Mouse (Mus musculus) midbrain, embryonic 10.5 days (tissue): ENCODE measurements around the gene Calhm2. TPM values are rescaled to one million over a fixed set of nuclear protein-coding genes. Genes with fewer than 3 reads are reported as not detected.
A peak's percentile ranks its signal among the peaks of the same experiment; 100 is the strongest.

Source experiments
- DNase-seq: peaks from one replicate; pipeline ENCODE4 v3.0.0-alpha.2; 2017; ENCODE audit warnings: low spot score
- H3K27ac ChIP-seq: fragments of 300-500 bp; sonication (generic); replicated peaks from 2 replicates; pipeline ENCODE4 v1.5.1; 2016; ENCODE audit warnings: mild to moderate bottlenecking
- H3K27me3 ChIP-seq: fragments of 300-500 bp; sonication (generic); 2 replicates; pipeline ENCODE4 v1.6.1; 2016; ENCODE audit warnings: low read depth, mild to moderate bottlenecking; ENCODE audit not compliant: poor library complexity, severe bottlenecking
- H3K36me3 ChIP-seq: fragments of 300-500 bp; sonication (generic); 2 replicates; pipeline ENCODE4 v1.6.1; 2016; ENCODE audit warnings: mild to moderate bottlenecking, moderate library complexity
- H3K4me1 ChIP-seq: fragments of 300-500 bp; sonication (generic); 2 replicates; pipeline ENCODE4 v1.6.1; 2016
- H3K4me3 ChIP-seq: fragments of 300-500 bp; sonication (generic); 2 replicates; pipeline ENCODE4 v1.5.1; 2016; ENCODE audit warnings: mild to moderate bottlenecking, moderate library complexity
- H3K9me3 ChIP-seq: fragments of 300-500 bp; sonication (generic); replicated peaks from 2 replicates; pipeline ENCODE4 v1.6.1; 2016; ENCODE audit warnings: mild to moderate bottlenecking
- WGBS: fragments of 180-500 bp; shearing (Covaris S2); methylation state at CpG from one replicate; pipeline ENCODE4 v1.1.7; 2016; 5-methylcytosine and 5-hydroxymethylcytosine counted together
- polyA plus RNA-seq: library from polyadenylated mRNA; unstranded; fragments of >200 nt; fragmentation: Nextera tagmentation; extraction: Ambion mirVana; gene quantifications from 2 replicates; pipeline ENCODE4 v1.2.1, GENCODE M21; 2016

Gene Calhm2
- polyA plus RNA-seq, 1 experiment from 2014 or later: 1.8 TPM

DNA sequence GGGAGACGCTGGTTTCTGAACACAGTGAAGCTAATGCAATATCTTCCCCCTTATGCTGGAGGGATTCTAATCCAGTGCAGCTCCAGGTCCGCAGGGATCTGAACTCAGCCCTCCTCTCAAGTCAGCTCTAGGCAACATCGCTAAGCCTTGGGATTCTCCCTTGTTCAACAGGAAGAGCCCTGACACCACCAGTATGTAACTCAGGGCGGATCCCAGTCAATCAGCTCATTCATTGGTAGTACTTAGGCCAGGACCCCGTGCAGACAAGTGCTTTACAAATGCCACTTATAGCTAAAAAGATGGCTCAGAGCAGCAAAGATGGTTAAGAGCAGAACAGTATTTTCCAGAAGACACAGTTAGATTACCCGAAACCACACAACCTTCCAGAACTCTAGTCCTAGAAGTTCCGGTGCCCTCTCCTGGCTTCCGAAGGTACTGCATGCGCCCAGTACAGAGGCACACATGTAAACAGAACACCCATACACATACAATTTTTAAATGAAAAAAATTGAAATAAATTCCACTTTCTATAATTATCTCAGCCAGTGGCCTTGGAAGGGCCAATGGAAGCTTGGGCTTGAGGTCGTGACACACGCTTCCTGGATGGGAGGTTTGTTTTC is 30.8 kb upstream of the Calhm2 start:
- no peaks in the 10 kb centered on the region for H3K27me3 ChIP-seq
- H3K4me3 ChIP-seq: no peak overlapping the region

DNA sequence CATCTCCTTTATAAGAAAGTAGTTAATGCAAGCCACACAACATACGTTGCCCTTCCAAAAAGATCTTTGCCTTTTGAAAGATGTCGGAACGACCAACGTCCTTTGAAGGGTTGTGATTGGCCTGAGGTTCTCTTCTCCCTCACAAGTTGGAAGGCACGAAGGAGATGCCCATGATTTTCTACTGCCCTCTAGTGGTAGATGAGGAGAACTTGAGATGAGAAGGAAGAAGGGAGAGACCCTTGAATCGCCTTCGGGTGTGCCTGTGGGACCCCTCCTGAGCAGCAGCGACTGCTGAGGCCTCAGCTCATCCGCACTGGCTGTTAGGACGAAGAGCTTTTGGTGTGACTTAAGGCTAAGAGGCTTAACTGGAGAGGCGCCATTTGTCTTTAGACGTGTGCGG is 30.1 kb upstream of the Calhm2 start:
- no peak overlapping the region for H3K27ac ChIP-seq
- peak; percentile 43 for DNase-seq
- H3K9me3 ChIP-seq: 0 out of 2 replicates have a peak, but pooled peaks cover 3% of the 10 kb centered on the region
- H3K27me3 ChIP-seq: no peaks in the 10 kb centered on the region
- H3K4me3 ChIP-seq: 0 out of 2 replicates have a peak overlapping the region, but pooled peaks have one; percentile 26
- no peaks in the 10 kb centered on the region for H3K36me3 ChIP-seq
- WGBS: 8% methylated on average over 13 of the region's 13 CpGs
- peaks cover 28% of the 10 kb centered on the region for H3K4me1 ChIP-seq

More for the DNA sequence above, 30.8 kb upstream of the Calhm2 start:
- 0 out of 2 replicates have a peak, but pooled peaks cover 3% of the 10 kb centered on the region for H3K9me3 ChIP-seq
- peak; percentile 85 for DNase-seq
- no peak overlapping the region for H3K27ac ChIP-seq
- peaks cover 27% of the 10 kb centered on the region for H3K4me1 ChIP-seq
- H3K36me3 ChIP-seq: no peaks in the 10 kb centered on the region
- WGBS: 28% methylated on average over 11 of the region's 11 CpGs

DNA sequence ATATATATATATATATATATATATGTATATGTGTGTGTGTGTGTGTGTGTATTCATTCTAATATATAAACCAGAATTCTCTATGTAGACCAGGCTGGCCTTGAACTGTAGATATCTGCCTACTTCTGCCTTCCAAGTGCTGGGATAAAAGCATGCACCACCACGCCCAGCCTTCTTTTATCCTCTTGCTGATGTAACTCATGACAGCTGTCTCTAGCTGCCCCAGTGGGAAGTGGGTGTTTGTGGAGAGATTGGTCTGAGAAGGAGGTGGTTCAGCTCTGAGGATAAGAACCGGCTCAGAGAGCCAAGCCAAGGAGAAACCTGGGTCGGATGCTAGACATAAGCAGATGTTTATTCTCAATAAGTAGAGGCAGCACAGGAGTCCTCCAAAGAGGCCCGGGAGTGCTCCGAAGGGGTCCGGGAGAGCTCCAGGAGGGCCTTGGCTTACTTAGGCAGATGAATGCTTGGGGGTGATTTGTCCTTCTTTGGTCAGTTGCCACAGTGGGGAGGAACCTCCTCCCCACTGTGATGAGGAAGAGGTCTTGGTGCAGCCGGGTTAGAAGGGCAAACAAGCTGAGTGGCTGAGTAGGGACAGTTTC is 29.6 kb upstream of the Calhm2 start:
- H3K9me3 ChIP-seq: 0 out of 2 replicates have a peak, but pooled peaks cover 3% of the 10 kb centered on the region
- WGBS: 44% methylated on average over 7 of the region's 7 CpGs
- H3K27ac ChIP-seq: no peak overlapping the region
- peaks cover 30% of the 10 kb centered on the region for H3K4me1 ChIP-seq
- H3K4me3 ChIP-seq: no peak overlapping the region
- H3K27me3 ChIP-seq: no peaks in the 10 kb centered on the region
- peak; percentile 22 for DNase-seq
- no peaks in the 10 kb centered on the region for H3K36me3 ChIP-seq

DNA sequence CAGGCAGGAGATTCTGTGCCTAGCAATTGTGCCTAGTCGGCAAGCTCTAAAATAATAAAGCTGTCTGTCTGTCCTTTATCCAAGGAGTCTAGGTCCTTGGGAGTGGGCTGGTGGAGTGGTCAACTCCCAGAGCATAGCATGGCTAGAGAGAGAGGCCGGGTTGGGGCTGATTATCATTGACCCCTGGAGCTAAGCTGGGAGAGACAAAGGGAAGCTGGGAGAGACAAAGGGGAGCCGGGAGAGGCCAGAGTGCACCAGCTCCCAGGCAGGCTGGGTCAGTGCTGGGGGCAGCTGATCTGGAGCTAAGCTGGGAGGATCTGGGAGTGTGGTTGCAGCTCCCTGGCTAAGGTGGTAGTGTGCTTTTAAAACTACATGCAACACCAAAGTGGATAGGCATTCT is 28.7 kb upstream of the Calhm2 start:
- Histone ChIP-seq H3K4me3 (no peak overlapping the region), H3K36me3 (no peaks in the 10 kb centered on the region), H3K27ac (peak overlapping the region; percentile 75), H3K27me3 (no peaks in the 10 kb centered on the region), H3K4me1 (peaks cover 30% of the 10 kb centered on the region), H3K9me3 (0 out of 2 replicates have a peak, but pooled peaks cover 3% of the 10 kb centered on the region)
- peak; percentile 68 for DNase-seq
- WGBS: 13% methylated on average over 3 of the region's 3 CpGs

DNA sequence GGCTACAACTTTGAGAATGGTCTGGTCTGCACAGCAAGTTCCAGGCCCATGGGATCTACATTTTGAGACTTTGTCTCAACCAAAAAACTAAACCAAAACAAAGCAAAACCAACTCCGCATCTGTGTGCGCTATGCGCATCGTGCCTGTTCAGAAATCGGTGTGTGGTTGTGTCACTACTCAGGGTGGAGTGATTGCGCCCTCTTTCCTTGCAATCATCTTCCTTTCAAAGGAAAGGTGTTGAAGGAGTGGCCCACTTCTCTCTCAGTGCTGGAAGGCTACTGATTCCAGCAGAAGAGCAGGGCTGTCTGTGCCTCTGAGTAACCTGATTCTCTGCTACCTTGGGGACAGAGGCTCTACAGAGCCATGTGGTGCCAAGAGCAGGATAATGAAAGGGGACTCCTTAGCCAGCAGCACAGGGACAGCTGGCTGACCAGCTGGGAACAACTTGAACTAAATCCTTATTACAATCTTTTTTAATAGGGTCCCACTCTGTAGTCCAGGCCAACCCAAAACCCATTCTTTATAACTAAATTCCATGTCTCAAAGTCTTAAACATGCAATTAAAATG is 25.2 kb upstream of the Calhm2 start:
- no peak for DNase-seq
- WGBS: 95% methylated on average over 6 of the region's 6 CpGs
- no peaks in the 10 kb centered on the region for H3K36me3 ChIP-seq
- peaks cover 23% of the 10 kb centered on the region for H3K4me1 ChIP-seq
- H3K27me3 ChIP-seq: no peaks in the 10 kb centered on the region
- no peak overlapping the region for H3K4me3 ChIP-seq
- no peak overlapping the region for H3K27ac ChIP-seq
- 0 out of 2 replicates have a peak, but pooled peaks cover 3% of the 10 kb centered on the region for H3K9me3 ChIP-seq

DNA sequence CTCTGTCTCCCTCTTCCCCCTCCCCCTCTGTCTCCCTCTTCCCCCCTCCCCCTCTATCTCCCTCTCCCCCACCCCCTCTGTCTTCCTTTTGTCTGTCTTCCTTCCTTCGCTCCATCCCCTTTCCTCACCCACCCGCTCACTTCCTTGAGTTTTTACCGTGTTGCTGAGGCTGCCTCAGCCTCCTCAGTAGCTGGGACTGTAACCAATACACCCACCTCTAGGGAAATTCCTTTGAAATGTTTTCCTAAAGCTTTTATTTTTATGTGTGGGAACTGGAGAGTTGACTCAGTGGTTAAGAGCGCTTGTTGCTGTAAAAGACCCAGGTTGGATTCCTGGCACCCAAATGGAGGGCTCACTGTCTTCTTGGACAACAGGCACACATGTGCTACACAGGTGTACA is 23.6 kb upstream of the Calhm2 start:
- peaks cover 10% of the 10 kb centered on the region for H3K4me1 ChIP-seq
- no peak overlapping the region for H3K4me3 ChIP-seq
- 0 out of 2 replicates have a peak, but pooled peaks cover 3% of the 10 kb centered on the region for H3K9me3 ChIP-seq
- H3K27me3 ChIP-seq: no peaks in the 10 kb centered on the region
- no peaks in the 10 kb centered on the region for H3K36me3 ChIP-seq
- no peak for DNase-seq
- 70% methylated on average over 4 of the region's 4 CpGs for WGBS
- H3K27ac ChIP-seq: no peak overlapping the region

DNA sequence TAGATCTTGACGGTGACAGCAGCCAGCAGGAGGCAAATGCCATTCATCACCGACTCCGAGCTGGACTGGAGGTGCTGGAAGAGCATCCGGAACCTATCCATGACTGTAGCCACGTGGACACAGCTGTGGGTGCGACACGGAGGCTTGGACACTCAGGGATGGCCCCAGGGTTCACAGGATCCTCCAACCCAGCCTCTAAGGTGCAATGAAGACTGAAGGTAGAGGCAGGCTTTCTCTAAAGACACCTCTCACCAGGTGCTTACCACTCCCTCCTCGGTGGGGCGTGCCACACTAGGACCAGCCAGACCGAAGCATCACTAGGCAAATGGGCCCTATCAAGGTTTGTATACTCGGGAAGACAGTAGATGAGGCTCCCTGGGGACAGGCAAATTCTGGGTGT is 19.6 kb upstream of the Calhm2 start, which contains the start of gene Calhm3:
Gene Calhm3, minus strand, starts transcription at position 101 of the 400 bp plus-strand sequence.
- H3K4me1 ChIP-seq: no peaks in the 10 kb centered on the region
- no peak within 1 kb of the TSS for H3K27ac ChIP-seq
- H3K27me3 ChIP-seq: peaks cover 6% of the 10 kb centered on the region
- no peaks in the 10 kb centered on the region for H3K9me3 ChIP-seq
- no peak for DNase-seq
- WGBS: 87% methylated on average over 11 of the region's 11 CpGs
- H3K4me3 ChIP-seq: no peak within 1 kb of the TSS
- H3K36me3 ChIP-seq: no peaks in the 10 kb centered on the region

DNA sequence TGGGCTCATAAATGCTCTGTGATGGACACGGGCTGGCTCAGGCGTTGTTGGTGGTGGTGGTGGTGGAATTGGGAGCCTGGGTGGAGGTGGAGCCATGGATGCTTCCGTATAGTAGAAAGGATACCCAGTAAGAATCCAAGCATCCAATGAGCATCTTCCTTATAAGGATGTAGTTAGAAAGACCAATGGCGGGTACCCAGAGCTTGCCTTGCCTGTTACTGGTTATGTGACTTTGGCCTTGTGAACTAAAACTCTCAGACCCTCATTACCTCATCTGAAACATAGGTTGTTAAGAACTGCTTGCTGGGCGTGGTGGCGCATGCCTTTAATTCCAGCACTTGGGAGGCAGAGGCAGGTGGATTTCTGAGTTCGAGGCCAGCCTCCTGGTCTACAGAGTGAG is 15.7 kb upstream of the Calhm2 start:
- H3K4me1 ChIP-seq: peaks cover 8% of the 10 kb centered on the region
- no peak for DNase-seq
- H3K36me3 ChIP-seq: no peaks in the 10 kb centered on the region
- WGBS: 90% methylated on average over 7 of the region's 7 CpGs
- no peak overlapping the region for H3K27ac ChIP-seq
- no peak overlapping the region for H3K4me3 ChIP-seq
- no peaks in the 10 kb centered on the region for H3K9me3 ChIP-seq
- H3K27me3 ChIP-seq: peaks cover 34% of the 10 kb centered on the region

DNA sequence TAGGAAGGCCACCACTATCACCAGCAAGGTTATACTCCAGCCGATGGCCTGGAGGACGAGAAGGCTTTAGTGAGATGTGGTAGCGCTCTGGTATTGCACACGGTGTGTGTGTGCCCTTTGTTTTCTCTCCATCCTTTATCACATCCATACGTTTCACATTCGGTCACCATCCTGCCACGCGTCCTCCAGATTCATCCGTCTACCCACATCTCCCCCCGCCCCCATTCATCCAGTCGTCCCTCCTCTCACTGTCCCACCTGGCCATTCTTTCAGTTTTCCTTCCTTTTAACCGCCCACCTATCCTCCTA is 13.9 kb upstream of the Calhm2 start:
- Histone ChIP-seq H3K36me3 (no peaks in the 10 kb centered on the region), H3K4me3 (peak overlapping the region; percentile 49), H3K9me3 (no peaks in the 10 kb centered on the region), H3K27me3 (peaks cover 36% of the 10 kb centered on the region), H3K27ac (peak overlapping the region; percentile 59; the same call in 1 of the 2 replicates), H3K4me1 (peaks cover 8% of the 10 kb centered on the region)
- 70% methylated on average over 12 of the region's 12 CpGs for WGBS
- no peak for DNase-seq

DNA sequence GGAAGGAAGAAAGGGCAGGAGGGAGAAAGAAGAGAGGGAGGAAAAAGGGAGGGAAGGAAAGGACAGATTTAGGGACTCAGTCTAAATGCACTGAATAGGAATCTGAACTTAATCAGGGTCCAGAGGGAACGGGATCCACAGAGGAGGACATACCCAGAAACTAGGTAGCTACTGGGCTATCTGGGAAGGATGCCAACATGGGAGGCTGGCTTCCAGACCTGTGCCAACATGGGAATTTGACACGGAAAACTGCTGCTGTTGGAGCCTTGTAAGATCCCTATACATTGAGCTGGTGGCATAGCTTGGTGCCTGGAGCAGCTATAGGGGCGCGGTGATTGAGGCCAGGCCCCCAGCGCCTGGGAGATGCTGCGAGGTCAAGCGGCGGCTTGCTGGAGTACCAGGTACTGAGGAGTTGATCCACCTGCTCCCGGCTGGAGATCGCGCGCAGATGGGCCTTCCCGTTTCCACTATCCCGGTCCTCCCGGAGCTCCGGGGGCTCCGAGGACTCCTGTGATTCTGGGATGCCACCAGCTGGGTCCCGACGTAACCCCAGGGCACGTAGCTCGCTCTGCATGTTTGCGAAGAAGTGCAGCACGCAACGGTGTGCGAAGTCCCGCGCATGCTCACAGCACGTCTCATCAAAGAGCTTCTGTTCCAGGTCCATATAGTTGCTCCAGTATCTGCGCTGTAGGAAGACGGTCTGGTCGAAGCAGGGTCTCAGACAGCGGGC is 13.4 kb upstream of the Calhm2 start:
- peak; percentile 35 for DNase-seq
- H3K4me3 ChIP-seq: peak overlapping the region; percentile 49
- H3K36me3 ChIP-seq: no peaks in the 10 kb centered on the region

DNA sequence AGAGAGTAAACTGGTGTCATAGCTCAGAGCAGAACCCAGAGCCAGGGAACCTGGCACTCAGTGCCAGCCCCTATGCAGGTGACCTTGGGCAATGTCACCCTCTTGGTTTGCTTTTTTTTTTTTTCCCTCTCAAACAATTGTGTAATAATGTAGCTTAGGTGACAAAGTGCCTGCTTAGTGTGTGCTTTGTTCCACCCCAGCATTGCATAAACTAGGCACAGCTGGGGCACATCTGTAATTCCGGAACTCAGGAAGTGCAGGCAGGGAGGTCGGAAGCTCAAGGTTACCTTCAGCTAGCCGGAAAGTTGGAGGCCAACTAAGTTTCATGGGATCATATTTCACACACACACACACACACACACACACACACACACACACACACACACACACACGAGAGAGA is 11.8 kb upstream of the Calhm2 start:
- WGBS: 62% methylated on average over 4 of the region's 4 CpGs
- Histone ChIP-seq H3K27ac (no peak overlapping the region), H3K4me3 (no peak overlapping the region), H3K4me1 (peaks cover 8% of the 10 kb centered on the region), H3K27me3 (peaks cover 36% of the 10 kb centered on the region), H3K9me3 (no peaks in the 10 kb centered on the region), H3K36me3 (no peaks in the 10 kb centered on the region)
- no peak for DNase-seq

More for the DNA sequence above, 13.4 kb upstream of the Calhm2 start:
- WGBS: 27% methylated on average over 32 of the region's 32 CpGs
- Histone ChIP-seq H3K4me1 (peaks cover 8% of the 10 kb centered on the region), H3K27ac (peak overlapping the region; percentile 59; the same call in 1 of the 2 replicates), H3K27me3 (peaks cover 36% of the 10 kb centered on the region), H3K9me3 (no peaks in the 10 kb centered on the region)

DNA sequence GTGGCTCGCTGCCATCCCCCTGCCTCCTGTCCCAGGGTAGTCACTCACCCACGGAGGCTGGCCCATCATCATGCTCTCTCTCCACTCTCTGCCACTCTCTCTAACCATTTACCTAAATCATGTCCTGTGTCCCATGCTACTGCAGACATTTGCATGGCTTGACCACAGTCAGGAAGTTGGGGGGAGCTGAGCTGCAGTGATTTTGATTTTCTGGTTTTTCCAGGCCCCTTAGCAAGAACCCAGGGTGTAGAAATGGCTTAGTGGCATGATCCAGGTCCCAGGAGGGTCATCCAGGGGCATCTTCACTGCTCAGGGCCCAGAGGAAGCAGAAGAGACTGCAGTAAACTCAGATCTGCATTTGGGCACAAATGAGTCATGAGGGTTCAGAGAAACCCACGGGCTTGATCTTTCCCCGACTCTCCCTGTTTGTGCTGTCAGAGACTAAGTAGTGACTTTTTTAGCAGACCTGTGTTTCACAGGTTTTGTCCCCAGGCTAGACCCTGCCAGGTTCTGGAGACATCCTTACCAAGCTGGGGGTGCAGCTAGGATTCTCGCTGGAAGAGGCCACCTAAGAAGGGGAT is 10.3 kb upstream of the Calhm2 start:
- DNase-seq: no peak
- Histone ChIP-seq H3K4me1 (peaks cover 8% of the 10 kb centered on the region), H3K27me3 (peaks cover 36% of the 10 kb centered on the region), H3K9me3 (no peaks in the 10 kb centered on the region), H3K36me3 (no peaks in the 10 kb centered on the region), H3K4me3 (no peak overlapping the region), H3K27ac (no peak overlapping the region)
- WGBS: 83% methylated on average over 5 of the region's 5 CpGs
